Mouse (Mus musculus) kidney, adult 2 months (tissue): Measurements from ENCODE around the gene Ankrd11.

ENCODE experiments used
- CTCF ChIP-seq: fragments of 200-500 bp; conservative IDR thresholded peaks from 2 replicates; pipeline ENCODE4 v1.5.1; 2011; ENCODE audit warnings: low read depth, mild to moderate bottlenecking, control low read depth, low read length, moderate library complexity, mixed read lengths; ENCODE audit not compliant: insufficient read depth, insufficient read length
- POLR2A ChIP-seq: fragments of 200-500 bp; IDR thresholded peaks from one replicate; pipeline ENCODE4 v1.6.1; 2011; ENCODE audit warnings: low read depth, low read length, control low read depth

DNA sequence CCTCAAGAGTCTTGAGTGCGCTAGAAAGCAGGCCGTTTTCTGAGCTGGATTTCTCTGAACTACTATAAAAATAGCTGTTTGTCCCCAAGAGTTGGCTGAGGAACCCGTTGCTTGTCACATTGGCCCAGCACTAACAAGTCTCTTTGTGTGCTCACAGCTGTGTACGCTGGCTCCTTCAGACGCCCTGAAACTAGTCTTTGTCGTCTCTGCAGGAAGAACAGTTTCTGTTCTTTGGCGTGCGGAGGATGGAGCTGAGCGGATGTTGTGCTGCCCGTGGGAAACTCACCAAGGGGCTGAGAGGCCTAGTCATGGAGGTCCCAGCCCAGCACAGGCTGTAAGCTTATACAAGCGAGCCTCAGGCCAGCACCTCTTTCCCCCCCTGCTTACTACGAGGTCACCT is 41.5 kb upstream of the Ankrd11 start:
- TF ChIP-seq POLR2A (no peak), CTCF (no peak)
